Mouse (Mus musculus) hindbrain, embryonic 14.5 days (tissue): ENCODE measurements around the gene Map2k5. TPM values are rescaled to one million over a fixed set of nuclear protein-coding genes. Genes with fewer than 3 reads are reported as not detected.

Source experiments
- ATAC-seq: fragments of 200-750 bp; cut with Nextera tagmentation; 2 replicates; pipeline ENCODE4 v1.8.0; 2017; ENCODE audit warnings: moderate number of reproducible peaks, mild to moderate bottlenecking, moderate TSS enrichment, moderate library complexity; ENCODE audit not compliant: low FRiP score
- DNase-seq: peaks from one replicate; pipeline ENCODE4 v3.0.0-alpha.2; 2015; ENCODE audit warnings: low spot score
- H3K27ac ChIP-seq: fragments of 300-500 bp; sonication (generic); 2 replicates; pipeline ENCODE4 v1.5.1; 2014; ENCODE audit warnings: mild to moderate bottlenecking, moderate library complexity
- H3K27me3 ChIP-seq: fragments of 300-500 bp; sonication (generic); 2 replicates; pipeline ENCODE4 v1.6.1; 2014; ENCODE audit warnings: mild to moderate bottlenecking, low read length, mixed read lengths; ENCODE audit not compliant: control insufficient read depth, insufficient read depth
- H3K36me3 ChIP-seq: fragments of 300-500 bp; sonication (generic); replicated peaks from 2 replicates; pipeline ENCODE4 v1.6.1; 2014; ENCODE audit not compliant: control insufficient read depth, insufficient read depth
- H3K4me1 ChIP-seq: fragments of 300-500 bp; sonication (generic); replicated peaks from 2 replicates; pipeline ENCODE4 v1.6.1; 2014; ENCODE audit warnings: antibody characterized with exemption, low read length, mixed read lengths; ENCODE audit not compliant: control insufficient read depth, insufficient read depth
- H3K4me2 ChIP-seq: fragments of 300-500 bp; sonication (generic); replicated peaks from 2 replicates; pipeline ENCODE4 v1.6.1; 2014; ENCODE audit warnings: mild to moderate bottlenecking, moderate library complexity
- H3K4me3 ChIP-seq: fragments of 300-500 bp; sonication (generic); replicated peaks from 2 replicates; pipeline ENCODE4 v1.5.1; 2014; ENCODE audit warnings: mild to moderate bottlenecking, low read length
- H3K9ac ChIP-seq: fragments of 300-500 bp; sonication (generic); 2 replicates; pipeline ENCODE4 v1.6.1; 2014
- H3K9me3 ChIP-seq: fragments of 300-500 bp; sonication (generic); 2 replicates; pipeline ENCODE4 v1.6.1; 2016; ENCODE audit warnings: low read length; ENCODE audit not compliant: control insufficient read depth
- WGBS: fragments of 180-500 bp; shearing (Covaris S2); extraction: QIAGEN DNeasy Blood & Tissue Kit; methylation state at CpG from one replicate; pipeline ENCODE4 v1.1.7; 2014; 5-methylcytosine and 5-hydroxymethylcytosine counted together
- polyA plus RNA-seq: library from polyadenylated mRNA; unstranded; fragments of >200 nt; fragmentation: Nextera tagmentation; extraction: Ambion mirVana; gene quantifications from 2 replicates; pipeline ENCODE4 v1.2.1, GENCODE M21; 2014

Map2k5 gene
- polyA plus RNA-seq, 1 experiment from 2014 or later = 35.9 TPM

DNA sequence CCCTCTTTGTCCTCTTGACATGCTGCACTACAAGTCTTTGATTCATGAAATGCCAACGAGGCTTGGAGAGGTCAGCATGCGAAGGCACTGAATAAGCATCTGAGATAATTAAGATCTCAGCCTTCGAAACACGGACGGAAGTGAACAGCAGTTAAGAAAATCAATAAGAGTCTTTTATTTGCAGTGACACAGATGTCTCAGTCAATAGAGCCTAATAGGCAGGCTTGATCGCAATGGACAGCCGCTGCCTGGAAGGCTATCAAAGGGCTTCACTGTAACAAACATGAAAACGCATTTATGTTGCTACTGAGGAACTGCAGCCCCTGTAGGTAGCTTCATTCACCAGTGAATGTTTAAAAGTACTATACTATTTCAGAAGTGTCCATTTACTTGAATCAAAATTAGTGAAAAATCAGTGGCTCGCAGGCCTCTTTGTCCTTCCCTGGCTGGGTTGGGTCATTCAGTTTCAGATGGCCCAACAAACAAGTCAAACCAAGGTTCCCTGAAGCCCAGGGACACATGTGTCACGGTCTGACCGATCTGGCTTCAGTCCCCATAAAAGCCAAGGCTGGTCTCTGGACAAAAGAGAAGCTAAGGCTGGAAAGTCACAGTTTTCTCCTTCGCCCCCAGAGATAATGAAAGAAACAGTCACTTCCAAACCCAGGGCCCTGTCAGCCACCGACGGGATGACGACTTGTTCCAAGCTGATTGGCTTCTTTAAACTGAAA, 48.6 kb downstream of the Map2k5 start:
- no peak for ATAC-seq
- Histone ChIP-seq H3K9ac (no peak overlapping the region), H3K4me1 (no peaks in the 10 kb centered on the region), H3K9me3 (no peaks in the 10 kb centered on the region), H3K4me3 (no peak overlapping the region), H3K27me3 (no peaks in the 10 kb centered on the region), H3K4me2 (no peak overlapping the region), H3K36me3 (no peaks in the 10 kb centered on the region; the same call in 1 of the 2 replicates), H3K27ac (no peak overlapping the region)
- 51% methylated on average over 15 of the region's 15 CpGs for WGBS
- no peak for DNase-seq

GRCm38 (mm10) chr9:63315231-63315630, 62.5 kb downstream of the Map2k5 start:
- Histone ChIP-seq H3K27ac (no peak overlapping the region), H3K4me1 (peaks cover 5% of the 10 kb centered on the region; the same call in 1 of the 2 replicates), H3K27me3 (no peaks in the 10 kb centered on the region), H3K9me3 (no peaks in the 10 kb centered on the region), H3K36me3 (peaks cover 7% of the 10 kb centered on the region), H3K9ac (no peak overlapping the region), H3K4me2 (no peak overlapping the region), H3K4me3 (no peak overlapping the region)
- ATAC-seq = no peak
- no peak for DNase-seq

DNA sequence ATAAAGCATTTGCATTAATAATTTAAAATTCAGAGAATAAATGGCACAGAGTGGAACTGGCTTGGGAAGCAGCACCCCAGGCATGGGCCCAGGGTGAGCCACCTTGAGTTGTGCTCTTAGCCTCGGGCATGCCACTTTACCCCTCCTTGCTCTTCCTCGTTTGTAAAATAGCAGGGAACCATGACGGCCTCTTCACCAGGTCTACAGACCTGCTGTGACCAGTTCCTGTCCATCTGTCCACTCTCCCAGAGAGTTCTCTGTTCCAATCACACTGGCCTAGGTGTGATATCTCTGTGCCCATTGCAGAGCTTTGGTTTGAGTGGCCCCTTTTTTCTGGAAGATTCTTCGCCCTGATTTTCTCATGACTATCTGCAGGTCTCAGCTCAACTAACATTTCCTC, 63.6 kb downstream of the Map2k5 start:
- no peak for DNase-seq
- Histone ChIP-seq H3K9me3 (no peaks in the 10 kb centered on the region), H3K36me3 (no peaks in the 10 kb centered on the region), H3K9ac (no peak overlapping the region), H3K27ac (no peak overlapping the region), H3K4me2 (no peak overlapping the region), H3K27me3 (no peaks in the 10 kb centered on the region), H3K4me3 (no peak overlapping the region), H3K4me1 (peaks cover 5% of the 10 kb centered on the region; the same call in 1 of the 2 replicates)
- WGBS = 69% methylated on average over 4 of the region's 4 CpGs
- ATAC-seq = no peak

DNA sequence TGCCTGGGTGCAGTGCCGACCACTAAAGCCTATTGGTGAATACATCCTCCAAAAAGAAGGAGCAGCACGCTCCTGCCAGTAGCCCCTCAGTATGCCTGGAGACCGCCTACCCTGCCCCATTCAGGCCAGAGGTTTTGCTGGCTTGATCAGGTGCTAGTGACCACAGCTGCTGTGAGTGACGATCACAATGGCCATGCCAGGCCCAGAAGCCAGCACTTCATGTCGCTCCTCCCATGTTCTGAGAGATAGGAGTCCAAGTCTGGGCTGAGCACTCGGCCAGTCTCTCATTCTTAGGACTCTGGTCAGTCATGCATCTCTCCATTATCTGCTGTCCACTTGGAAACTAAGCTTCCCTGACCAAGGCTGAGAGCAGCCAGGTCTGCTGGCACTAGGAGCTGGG, 67.7 kb downstream of the Map2k5 start:
- H3K4me2 ChIP-seq = no peak overlapping the region
- DNase-seq (no peak), ATAC-seq (no peak)
- H3K4me3 ChIP-seq = no peak overlapping the region
- WGBS = 82% methylated on average over 6 of the region's 6 CpGs
- no peak overlapping the region for H3K9ac ChIP-seq
- H3K36me3 ChIP-seq = no peaks in the 10 kb centered on the region
- no peaks in the 10 kb centered on the region for H3K9me3 ChIP-seq
- H3K27ac ChIP-seq = no peak overlapping the region
- peaks cover 12% of the 10 kb centered on the region; the same call in 1 of the 2 replicates for H3K4me1 ChIP-seq
- no peaks in the 10 kb centered on the region for H3K27me3 ChIP-seq

DNA sequence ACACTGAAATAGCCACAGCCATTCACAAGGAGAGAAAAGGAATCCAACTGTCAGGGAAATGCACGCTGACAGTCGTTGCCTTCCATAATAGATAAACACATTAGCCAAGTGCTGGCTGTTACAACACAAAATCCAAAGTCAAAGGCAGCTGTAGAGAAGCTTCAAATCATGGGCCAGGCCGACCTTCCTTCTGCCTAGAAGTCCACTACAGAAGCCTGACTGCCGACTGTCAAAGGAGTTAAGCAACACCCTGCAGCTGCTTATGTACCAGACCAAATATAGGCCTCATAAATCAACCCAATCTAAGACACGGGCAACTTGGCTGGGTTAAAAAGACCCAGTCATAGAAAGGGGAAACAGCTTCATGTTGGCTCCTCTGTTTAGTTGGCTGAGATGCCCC, 68.7 kb downstream of the Map2k5 start:
- no peak overlapping the region for H3K4me2 ChIP-seq
- 61% methylated on average over 5 of the region's 5 CpGs for WGBS
- DNase-seq = no peak
- H3K9ac ChIP-seq = no peak overlapping the region
- H3K4me1 ChIP-seq = peaks cover 12% of the 10 kb centered on the region; the same call in 1 of the 2 replicates
- H3K27ac ChIP-seq = no peak overlapping the region
- H3K4me3 ChIP-seq = no peak overlapping the region
- H3K9me3 ChIP-seq = no peaks in the 10 kb centered on the region
- H3K36me3 ChIP-seq = no peaks in the 10 kb centered on the region
- H3K27me3 ChIP-seq = no peaks in the 10 kb centered on the region
- no peak for ATAC-seq

- Histone ChIP-seq H3K4me3 (no peak overlapping the region), H3K27me3 (no peaks in the 10 kb centered on the region), H3K27ac (no peak overlapping the region), H3K9me3 (no peaks in the 10 kb centered on the region), H3K4me2 (no peak overlapping the region), H3K4me1 (peaks cover 12% of the 10 kb centered on the region; the same call in 1 of the 2 replicates), H3K9ac (no peak overlapping the region), H3K36me3 (no peaks in the 10 kb centered on the region)
- DNase-seq = no peak
- ATAC-seq = no peak
- 38% methylated on average over 4 of the region's 4 CpGs for WGBS
Observed at GRCm38 (mm10) chr9:63308441-63308840, 69.3 kb downstream of the Map2k5 start.

- Histone ChIP-seq H3K9ac (no peak overlapping the region), H3K9me3 (peaks cover 5% of the 10 kb centered on the region; the same call in 1 of the 2 replicates), H3K36me3 (no peaks in the 10 kb centered on the region), H3K4me2 (no peak overlapping the region), H3K4me1 (no peaks in the 10 kb centered on the region), H3K27ac (no peak overlapping the region), H3K4me3 (no peak overlapping the region), H3K27me3 (no peaks in the 10 kb centered on the region)
- ATAC-seq = no peak
- WGBS = 86% methylated on average over 4 of the region's 4 CpGs
- no peak for DNase-seq
Observed at GRCm38 (mm10) chr9:63302511-63302910, 75.2 kb downstream of the Map2k5 start.

DNA sequence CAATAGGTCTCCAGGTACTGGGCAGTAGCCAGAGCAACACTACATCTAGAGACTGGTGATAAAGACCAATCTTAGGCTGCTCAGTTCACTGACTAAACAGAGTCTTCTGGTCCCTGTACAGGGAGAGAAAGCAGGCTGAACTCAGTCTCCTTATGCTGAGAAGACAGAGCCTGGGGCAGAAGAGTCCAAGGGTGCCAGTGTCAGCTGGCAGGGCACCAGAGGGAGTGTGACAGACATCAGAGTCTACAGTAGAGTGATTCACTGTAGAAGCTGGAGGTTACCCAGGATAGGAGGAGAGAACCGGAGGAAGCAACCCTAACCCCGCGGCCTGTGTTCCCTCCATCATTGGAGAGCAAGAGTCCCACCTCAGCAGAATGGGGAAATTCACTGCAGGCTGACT, 79.0 kb downstream of the Map2k5 start:
- ATAC-seq = no peak
- 99% methylated on average over 3 of the region's 3 CpGs for whole genome bisulfite sequencing

DNA sequence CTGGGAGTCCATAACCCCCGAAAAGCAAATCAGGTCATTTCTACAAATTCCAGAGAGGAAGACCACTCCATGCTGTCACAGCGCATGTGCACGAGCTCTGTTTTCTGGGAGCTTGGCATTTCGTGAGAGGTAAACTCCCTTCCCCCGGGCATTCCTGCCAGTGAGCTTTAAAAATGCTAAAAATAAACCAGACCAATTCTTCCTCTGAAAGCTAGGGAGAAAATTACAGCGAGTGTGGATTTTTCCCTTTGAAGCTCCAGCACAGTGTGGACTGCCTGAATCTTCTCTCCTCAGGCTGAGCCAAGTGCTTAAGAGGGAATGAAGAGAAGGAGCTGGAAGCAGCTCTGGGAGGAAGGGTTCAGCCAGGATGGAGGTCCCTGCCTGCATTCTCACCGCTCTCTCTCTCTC, 82.1 kb downstream of the Map2k5 start:
- H3K4me2 ChIP-seq = no peak overlapping the region
- H3K27me3 ChIP-seq = no peaks in the 10 kb centered on the region
- no peaks in the 10 kb centered on the region for H3K36me3 ChIP-seq
- 62% methylated on average over 7 of the region's 7 CpGs for WGBS
- H3K4me1 ChIP-seq = peaks cover 17% of the 10 kb centered on the region; the same call in 1 of the 2 replicates
- H3K9me3 ChIP-seq = peaks cover 5% of the 10 kb centered on the region; the same call in 1 of the 2 replicates
- peak overlapping the region; percentile 47 for H3K27ac ChIP-seq
- H3K9ac ChIP-seq = no peak overlapping the region
- H3K4me3 ChIP-seq = no peak overlapping the region
- ATAC-seq (no peak; the same call in 1 of the 2 replicates), DNase-seq (peak; percentile 36)

More for the DNA sequence above, 79.0 kb downstream of the Map2k5 start:
- no peak for DNase-seq
- Histone ChIP-seq H3K27ac (no peak overlapping the region), H3K4me2 (no peak overlapping the region), H3K4me1 (peaks cover 17% of the 10 kb centered on the region; the same call in 1 of the 2 replicates), H3K27me3 (no peaks in the 10 kb centered on the region), H3K9ac (no peak overlapping the region), H3K4me3 (no peak overlapping the region), H3K9me3 (peaks cover 5% of the 10 kb centered on the region; the same call in 1 of the 2 replicates), H3K36me3 (no peaks in the 10 kb centered on the region)
